Mouse (Mus musculus): ENCODE measurements around the gene Cxcl17.
"Not testable (repeated sequence)": the region's sequence is repeated elsewhere in the genome, so short reads cannot be mapped to it uniquely, and the experiment has no call there.

The Cxcl17 gene

GRCm38 (mm10) chr7:25412833-25413441, at the start of gene Cxcl17:
Gene Cxcl17 (minus strand): TSS chr7:25412886.
- in situ Hi-C loops (cut with MseI, MboI) = no loop called here

DNA sequence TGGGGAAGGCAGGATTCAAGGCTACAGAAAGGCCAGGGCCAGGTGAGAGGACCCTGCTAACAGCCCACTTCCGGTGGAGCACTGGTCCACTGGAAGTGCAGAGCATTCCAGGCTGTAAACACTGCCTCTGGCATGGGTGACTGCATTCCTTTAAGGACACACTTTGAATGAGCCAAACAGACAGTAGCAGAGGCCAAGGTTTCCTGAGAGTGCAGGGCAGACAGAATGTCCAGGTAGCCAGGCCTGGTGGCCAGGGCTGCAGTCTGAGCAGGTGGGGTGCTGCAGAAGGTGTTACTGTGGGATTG, 49.3 kb upstream of the Cxcl17 start:
- in situ Hi-C loops (cut with MseI, MboI) = not testable (repeated sequence)

- in situ Hi-C loops (cut with MseI, MboI) = not testable (repeated sequence)
Measured at GRCm38 (mm10) chr7:25461336-25462032, 48.8 kb upstream of the Cxcl17 start.

DNA sequence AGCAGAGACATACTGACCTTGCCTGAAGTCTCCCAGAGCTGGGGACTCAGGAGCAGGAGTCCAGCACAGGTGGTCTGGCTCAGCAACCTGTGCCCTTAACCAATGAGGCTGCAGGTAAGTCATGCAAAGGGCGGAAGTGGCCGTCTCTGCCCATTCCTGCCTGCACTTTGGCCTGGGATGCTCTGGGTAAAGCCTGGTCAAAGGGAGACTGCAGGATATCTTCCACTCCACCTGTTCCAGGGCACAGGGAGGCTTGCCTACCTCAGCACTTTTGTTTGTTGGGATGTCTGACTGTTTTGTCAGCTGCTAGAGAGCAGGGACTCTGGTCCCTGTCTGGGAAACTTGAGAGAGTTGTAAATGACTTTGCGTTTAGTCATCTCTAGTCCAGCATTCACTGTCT, 39.4 kb upstream of the Cxcl17 start:
- in situ Hi-C loops (cut with MseI, MboI) = no loop called here

DNA sequence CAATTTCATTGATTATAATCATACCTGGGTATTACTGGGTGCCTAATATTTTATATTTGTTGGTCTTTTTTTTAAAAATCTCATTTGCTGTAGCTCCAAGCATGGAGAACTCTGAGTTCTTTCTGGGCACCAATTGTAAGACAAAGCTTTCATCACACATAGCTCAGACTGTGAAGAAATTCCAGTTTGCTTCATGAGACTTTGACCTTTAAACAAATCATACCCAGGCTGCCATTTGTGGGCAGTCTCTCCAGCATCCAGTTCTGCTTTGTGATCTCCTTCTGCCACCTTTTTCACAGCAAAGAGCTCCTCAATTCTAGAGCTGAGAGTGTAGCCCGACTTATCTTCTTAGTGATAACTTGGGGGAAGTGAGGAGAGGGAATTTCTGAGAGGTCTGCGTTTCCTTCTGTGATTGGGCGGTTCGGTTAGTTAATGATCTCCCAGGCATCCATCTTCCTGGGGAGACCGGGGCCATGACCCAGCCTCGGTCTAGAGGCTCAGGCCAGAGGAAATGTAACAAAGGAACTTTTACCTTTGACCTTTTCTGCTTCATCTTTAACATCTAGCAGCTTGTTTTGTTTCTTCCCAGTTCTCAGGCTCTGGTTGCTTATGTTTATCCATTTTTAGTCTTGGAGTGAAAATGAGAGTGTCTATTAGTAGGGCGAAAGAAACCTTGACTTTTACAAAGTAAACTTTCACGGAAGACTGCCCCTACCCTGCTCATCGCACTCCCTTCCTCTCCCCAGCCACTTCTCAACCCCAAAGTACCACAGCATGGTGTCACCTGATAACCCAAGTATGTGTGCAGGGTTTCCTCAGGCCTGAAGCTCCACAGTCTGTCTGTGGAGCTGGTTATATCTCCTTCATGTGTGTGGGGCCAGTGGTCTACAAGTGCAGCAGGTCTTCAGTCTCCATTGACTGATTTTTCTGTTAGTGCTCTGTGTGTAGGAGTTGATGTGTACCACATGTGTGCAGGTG, 37.5 kb upstream of the Cxcl17 start:
- in situ Hi-C loops (cut with MseI, MboI) = no loop called here

- in situ Hi-C loops (cut with MseI, MboI) = no loop called here
Measured at GRCm38 (mm10) chr7:25440816-25441153, 28.1 kb upstream of the Cxcl17 start.

DNA sequence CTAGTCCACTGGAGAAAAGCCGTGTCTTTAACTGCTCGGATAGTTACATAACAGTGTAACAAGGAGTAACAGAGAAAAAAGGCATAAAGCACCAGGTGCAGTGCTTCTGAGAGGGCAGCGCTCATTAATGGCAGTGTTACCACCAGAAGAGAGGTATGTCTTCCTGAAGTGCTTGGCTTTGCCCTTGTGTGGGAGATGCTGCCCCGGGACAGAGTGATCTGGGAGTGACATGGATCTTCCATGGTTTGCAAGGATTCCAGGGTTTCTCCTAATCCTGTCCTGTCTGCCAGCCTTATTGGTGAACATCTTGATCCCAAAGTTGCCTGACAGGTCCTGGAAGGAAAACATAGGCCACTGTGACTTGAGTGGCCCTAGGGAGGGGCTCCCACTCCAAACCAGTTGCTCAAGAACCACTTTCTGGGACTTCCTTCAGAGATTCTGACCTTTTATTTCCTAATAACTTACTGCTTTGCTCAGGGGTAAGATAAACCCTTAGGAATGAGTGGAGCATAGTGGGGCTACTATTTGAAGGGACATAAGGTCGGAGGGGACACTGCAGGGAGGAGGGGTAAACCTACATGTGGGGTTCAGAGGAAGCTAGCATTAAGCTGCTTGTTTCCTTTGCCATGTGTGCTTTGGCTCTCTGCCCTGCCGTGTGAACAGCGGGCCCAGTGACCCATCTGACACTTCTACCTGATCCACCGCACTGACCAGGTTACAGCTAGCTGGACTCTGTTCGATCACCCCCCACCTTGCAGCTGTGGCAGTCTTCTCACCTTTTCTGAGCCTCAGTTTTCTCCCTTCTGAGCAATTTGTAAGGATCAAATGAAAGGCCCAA, 27.5 kb upstream of the Cxcl17 start:
- in situ Hi-C loops (cut with MseI, MboI) = no loop called here

DNA sequence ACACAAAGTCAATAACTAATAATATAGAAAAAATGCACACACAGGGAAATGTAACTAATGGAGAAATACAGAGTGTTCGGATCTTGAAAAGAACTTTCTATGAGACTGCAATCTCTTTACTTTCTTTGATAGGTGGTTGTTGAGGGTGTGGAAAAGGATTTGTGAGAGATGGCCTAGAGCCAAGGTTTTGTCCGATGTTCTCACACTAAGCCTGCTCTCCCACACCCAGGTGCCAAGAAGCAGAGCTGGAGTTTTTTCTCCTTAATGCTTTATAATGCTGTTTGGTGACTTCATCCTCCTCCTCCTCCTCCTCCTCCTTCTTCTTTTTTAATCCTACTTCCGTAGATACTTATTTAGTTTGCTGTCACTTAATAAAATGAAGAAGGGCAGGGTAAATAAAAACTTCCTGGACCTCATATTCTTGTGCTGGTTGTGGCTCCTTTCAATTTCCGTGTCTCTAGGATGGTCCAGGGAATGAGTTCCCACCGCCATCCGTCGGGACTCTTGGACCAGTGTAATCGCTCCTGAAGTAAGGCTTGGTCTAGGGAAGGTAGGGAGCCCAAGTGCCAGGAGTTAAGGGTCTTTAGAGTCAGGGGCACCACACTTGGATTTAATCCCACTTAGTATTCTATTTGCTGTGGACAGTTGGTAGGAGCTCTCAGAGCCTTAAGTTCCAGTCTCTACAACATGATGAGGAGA, 26.6 kb upstream of the Cxcl17 start:
- in situ Hi-C loops (cut with MseI, MboI) = no loop called here

DNA sequence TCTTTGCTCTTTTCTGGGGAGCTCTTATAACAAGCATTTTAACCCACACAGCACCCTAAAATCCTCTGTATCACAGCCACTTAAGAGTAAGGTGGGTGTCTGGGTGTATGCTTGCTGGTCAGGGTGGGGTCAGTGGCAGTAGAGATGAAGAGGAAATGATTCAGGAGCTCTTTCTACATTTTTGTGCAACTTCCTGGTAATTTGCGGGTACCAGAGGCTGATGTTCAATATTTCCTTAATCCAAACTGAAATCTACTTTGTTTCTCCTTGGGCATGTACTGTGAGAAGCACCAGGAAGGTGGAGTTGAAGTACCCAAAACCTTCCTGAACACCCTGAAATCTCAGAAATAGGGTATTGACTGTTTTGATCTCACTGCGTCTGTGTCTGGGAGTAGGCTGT, 24.0 kb upstream of the Cxcl17 start:
- in situ Hi-C loops (cut with MseI, MboI) = no loop called here

DNA sequence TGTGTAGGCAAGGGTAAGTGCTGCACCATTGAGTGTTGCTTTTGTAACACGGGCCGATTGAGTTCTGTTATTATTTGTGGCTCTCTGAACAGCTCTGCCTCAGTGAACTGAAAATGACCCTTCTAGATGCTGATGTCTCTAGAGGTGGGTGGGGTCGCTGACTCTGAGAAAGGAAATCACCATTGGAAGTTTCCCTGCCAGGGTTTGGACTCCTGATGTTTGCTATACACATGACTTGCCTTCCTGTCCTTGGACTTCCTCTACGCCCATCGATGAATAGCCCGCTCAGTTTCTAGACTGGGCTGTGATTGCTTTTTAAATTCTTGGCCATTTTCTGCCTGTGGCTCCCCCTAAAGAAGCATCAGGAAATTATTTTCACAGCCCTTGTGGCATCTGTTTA, 23.5 kb upstream of the Cxcl17 start:
- in situ Hi-C loops (cut with MseI, MboI) = no loop called here

DNA sequence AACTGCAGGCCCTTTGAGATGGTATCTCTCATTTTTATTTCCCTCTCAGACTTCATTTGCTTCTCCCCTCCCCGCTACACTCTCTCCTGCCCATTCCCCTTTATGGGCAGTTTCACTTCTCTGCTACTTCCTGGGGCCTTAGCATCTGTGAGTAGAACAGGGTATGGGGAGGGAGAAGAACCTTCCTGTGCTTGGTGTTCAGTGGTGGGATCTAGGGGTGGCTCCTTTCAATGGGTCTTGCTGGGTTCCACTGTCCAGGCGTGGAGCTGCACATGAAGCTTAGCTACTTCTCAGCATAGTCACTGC, 22.8 kb upstream of the Cxcl17 start:
- in situ Hi-C loops (cut with MseI, MboI) = no loop called here

- in situ Hi-C loops (cut with MseI, MboI) = no loop called here
Measured at GRCm38 (mm10) chr7:25434654-25435545, 22.2 kb upstream of the Cxcl17 start.

DNA sequence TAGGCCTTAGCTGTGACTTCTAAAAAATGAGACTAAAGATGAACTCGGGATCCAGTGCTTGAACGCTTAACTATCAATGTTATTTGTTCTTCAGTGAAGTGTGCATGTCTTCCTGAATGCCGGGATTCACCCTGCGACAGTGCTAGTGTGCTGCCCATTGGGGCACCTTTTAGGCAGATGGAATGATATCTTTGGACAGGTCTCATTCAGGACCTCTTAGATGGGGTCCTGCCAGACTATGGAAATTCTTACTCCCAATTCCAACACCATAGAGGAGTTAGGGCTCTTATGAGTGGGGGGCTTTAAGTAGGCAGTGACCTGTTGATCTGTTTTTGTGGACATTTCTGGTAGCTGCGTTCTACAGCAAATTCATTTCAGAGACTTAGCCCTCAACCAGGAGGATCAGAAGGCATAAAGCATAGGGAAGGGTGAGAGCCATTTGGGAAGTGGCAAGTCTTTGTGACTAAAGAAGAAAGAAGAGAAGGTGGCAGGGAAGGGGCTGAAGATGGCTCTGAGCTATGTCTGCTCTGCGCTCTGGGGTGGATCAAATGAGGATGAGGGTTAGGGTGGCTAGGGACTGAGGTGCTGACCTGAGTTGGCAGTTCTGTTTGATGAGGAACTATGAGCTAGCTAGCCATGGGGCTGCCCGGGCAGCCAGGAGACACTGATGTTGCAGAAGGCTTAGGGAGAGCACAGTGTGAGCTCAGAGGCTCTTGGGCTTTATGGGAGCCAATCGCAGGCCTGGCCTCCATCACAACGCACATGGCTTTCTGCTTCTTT, 21.3 kb upstream of the Cxcl17 start:
- in situ Hi-C loops (cut with MseI, MboI) = no loop called here

DNA sequence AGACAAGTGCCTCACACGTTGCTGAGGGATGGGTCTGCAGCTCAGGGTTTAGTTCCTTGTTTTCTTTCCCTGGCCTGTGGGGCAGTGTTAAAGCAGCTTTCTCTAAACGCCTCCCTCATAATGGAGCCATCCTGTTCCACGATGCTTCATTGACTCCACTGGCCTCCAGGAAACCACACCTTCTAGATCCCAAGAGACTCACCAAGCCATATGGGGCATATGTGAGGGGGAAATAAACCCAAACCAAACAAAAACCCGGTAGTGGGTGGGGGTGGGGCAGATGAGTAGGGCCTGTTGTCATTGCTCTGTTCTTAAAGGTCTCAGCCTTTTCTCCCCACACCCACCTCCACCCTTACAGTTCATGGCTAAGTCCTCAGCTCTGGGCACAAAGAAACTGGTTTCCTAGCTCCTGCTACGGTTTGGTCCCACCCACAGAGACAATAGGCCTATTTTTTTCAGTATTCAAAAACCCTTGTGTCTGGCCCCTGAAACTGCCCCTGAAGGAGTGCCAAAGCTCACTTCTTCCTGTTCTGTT, 20.4 kb upstream of the Cxcl17 start:
- in situ Hi-C loops (cut with MseI, MboI) = no loop called here

- in situ Hi-C loops (cut with MseI, MboI) = no loop called here
Measured at GRCm38 (mm10) chr7:25432381-25432780, 19.7 kb upstream of the Cxcl17 start.

DNA sequence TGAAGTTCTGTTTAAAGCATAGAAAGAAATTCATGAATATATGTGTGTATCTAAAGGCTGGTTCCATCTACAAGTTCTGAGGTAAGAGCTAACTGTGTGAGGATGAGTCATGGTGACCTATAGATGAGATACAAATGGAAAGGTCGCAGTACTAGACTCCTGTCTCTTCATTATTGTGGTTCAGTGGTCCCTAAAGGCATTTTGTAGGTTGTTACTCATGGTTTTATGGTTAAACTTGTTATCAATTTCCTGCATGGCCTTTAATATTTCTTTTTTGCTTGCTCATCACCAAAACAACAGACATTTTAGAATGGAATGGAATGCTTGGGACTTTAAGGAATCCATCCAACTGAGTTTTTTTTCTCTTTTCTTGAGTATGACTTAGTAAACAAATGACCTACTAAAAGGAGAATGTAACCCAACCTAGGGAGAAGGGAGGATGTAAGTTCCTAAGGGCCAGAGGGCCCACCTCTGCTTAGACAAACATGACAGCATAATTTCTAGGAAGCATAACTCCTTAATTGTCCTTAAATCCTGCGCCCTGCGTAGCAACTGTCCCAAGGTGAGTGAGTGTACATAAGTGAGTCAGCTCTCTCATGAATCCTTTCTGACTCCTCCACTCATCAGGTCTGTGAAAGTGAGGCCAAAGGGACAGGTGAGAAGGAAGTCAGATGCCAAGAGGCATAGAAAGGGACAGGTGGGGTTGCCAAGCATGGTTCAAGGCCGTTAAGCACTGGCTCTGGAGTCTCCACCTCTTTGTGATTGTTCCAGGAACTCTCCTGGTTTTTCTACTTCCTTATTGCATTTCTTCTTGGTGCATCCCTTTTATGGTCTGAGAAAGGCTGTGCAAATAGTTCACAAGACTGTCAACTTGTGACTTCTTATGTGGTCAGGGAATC, 17.4 kb upstream of the Cxcl17 start:
- in situ Hi-C loops (cut with MseI, MboI) = loop anchor here (5.0 to 10.0 kb wide), 3 partner anchors 52 to 175 kb away; no protein-coding TSS in a partner anchor

GRCm38 (mm10) chr7:25428321-25428720, 15.6 kb upstream of the Cxcl17 start:
- in situ Hi-C loops (cut with MseI, MboI) = loop anchor here (5.0 to 10.0 kb wide), 3 partner anchors 54 to 176 kb away; no protein-coding TSS in a partner anchor

DNA sequence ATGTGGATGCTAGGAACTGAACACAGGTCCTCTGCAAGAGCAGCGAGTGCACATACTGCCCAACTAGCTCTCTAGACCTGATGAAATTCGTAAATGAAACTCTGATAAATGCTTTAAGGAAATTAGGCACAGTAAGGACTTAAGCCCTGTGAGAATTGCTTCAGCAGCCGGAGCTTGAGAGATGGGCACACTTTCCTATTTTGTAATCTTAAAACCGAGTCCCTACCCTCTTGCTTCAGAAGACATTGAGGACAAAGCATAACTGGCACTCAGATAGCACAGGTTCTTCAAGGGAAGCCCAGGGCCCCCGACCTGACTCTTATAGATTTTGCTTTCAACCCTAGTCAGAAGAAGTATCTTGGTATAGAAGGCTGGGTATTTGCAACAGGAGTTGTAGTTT, 14.5 kb upstream of the Cxcl17 start:
- in situ Hi-C loops (cut with MseI, MboI) = loop anchor here (5.0 to 10.0 kb wide), 3 partner anchors 55 to 178 kb away; no protein-coding TSS in a partner anchor
